Mouse (Mus musculus) lung, postnatal 0 days (tissue): ENCODE measurements at regions not wholly inside any gene's neighbourhood (a gene's known extent, or its start where the extent isn't known, plus 50 kb on each side); places are given as distances from the start of the nearest gene placed in this dataset.

ENCODE experiments used
- CTCF ChIP-seq: IDR thresholded peaks from 2 replicates; pipeline ENCODE4 v1.5.1; 2016; ENCODE audit warnings: antibody characterized with exemption, mild to moderate bottlenecking
- EP300 ChIP-seq: IDR thresholded peaks from 2 replicates; pipeline ENCODE4 v1.6.1; 2016; ENCODE audit warnings: antibody characterized with exemption, mild to moderate bottlenecking, control low read depth

DNA sequence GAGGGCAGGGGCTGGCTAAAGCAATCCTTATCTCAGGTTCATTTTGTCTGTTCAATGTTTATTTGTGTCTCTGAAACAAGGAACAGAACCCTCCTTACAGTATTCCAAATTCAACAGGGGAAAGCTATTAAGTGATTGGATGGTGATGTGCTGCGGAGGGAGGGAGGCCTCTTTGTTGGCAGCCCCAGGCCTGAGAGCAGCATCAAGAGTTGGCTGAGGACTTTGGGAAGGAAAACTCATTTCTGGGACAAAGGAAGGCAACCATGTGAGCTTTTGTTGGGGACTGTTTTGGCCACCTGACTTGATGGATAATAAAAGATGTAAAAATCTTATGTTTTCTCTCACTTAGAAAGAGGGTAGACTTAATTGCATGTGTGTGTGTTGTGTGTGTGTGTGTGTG is 58.8 kb upstream of the Ccdc80 start:
- no peak for TF ChIP-seq CTCF
- no peak for TF ChIP-seq EP300
